Mouse (Mus musculus) left cerebral cortex, postnatal 36 days (tissue): ENCODE data around the gene Zfp454. TPM values are rescaled to one million over a fixed set of nuclear protein-coding genes. Genes with fewer than 3 reads are reported as not detected.
A peak's percentile ranks its signal among the peaks of the same experiment; 100 is the strongest.

Source experiments
- DNase-seq, 2 experiments: peaks; one replicate each; pipeline ENCODE4 v3.0.0; 2021 to 2022; ENCODE audit warnings: low spot score in 2 of 2, mixed read lengths in 1 of 2
- intact Hi-C: fragments of 180-260 bp; cut with DNase I; formaldehyde crosslinking; loops from one replicate; pipeline ENCODE4 v1.15.1; 2025
- total RNA-seq, 2 experiments: library from RNA; stranded (reverse); gene quantifications; 2 replicates each; pipeline ENCODE4 v1.2.3; 2021

Zfp454 gene
- total RNA-seq: 1 to 10 TPM; 6.2 to 6.4 TPM

DNA sequence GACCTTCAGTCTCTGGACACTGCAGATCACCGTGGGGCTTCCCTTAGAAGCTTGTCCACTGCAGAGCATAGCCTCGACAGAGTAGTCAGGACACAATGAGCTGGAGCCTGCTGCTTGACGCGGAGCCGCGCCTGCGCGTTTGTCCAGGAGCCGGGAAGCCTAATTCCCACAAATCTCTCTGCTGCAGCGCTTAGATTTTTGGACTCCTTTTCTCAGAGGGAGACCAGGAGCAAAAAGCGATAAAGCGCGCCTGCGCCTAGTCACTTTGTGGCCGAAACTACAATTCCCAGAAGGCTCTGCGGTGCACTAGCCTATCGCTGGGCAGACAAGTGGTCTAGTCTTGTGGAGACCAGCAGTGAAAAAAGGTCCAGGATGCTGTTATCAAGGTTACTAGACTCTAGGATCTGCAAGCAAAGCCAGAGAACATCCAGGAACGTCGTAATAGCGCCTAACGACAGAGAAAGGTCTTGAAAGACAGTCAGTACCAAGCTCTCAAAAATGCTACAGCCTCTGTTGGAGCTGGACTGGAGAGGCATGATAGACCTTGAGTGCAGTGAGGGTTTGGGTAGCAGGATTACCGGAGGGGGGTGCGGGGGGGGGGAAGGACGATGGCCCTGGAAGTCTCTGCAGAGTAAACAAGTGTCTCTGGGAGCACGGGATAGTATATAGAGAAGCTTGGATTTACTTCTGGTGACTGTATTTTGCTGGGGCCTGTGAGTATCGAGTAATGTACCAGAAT lies at the start of gene Zfp454:
Gene Zfp454 (minus strand): TSS at position 262 of the 739 bp plus-strand sequence.
- intact Hi-C loops: loop anchor here (2.0 kb wide), 1 partner anchor 47 kb away; the partner anchor contains the start of gene Zfp879
- peak; percentile 95 to 96 for DNase-seq

DNA sequence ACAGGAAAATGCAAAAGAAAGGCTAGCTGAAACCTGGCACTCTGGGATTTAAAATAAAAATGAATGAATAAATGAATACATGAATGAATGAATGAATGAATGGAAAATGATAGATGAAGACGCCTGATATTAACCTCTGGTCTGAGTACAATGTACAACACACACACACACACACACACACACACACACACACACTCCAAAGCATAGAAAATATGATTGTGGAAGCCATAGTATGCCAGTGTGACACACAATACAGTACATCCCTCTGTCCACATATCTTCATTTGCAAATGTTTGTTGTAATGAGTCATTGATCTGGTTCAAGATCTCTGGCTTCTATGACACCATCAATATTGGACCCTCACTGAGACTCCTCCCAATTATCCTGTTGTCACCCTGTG lies 44.6 kb upstream of the Zfp454 start:
- intact Hi-C loops: loop anchor here (5.0 kb wide), 1 partner anchor 105 kb away; the partner anchor contains the start of gene Zfp354c
- no peak for DNase-seq

- DNase-seq: peak; percentile 84 to 85
- intact Hi-C loops: loop anchor here (5.0 kb wide), 1 partner anchor 104 kb away; the partner anchor contains the start of gene Zfp354c
These were observed 44.0 kb upstream of the Zfp454 start, which contains the start of gene Zfp354b for GRCm38 (mm10) chr11:50931451-50931866. Gene Zfp354b, minus strand, starts transcription at chr11:50931633.

DNA sequence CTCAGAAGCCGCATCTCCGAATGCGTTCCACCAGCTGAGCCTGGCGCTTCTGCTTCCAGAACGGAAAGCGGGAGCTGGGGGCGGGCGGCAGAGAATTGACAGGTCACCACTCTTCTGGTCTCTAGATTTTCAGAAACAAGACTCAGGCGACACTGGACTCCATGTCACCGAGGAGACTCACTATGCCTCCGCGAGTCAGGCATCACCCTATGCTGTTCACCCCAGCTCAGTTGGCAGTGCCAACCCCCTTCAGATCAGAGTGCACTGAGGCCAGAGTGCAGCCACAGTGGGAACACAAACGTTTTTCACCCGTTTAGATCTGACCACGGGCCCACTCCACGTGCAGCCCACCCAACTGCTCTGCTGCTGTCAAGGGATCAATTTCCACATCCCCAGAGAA lies 43.6 kb upstream of the Zfp454 start:
- no peak for DNase-seq
- intact Hi-C loops: loop anchor here (5.0 kb wide), 1 partner anchor 104 kb away; the partner anchor contains the start of gene Zfp354c

- DNase-seq: peak; percentile 12 to 15
- intact Hi-C loops: loop anchor here (5.0 kb wide), 1 partner anchor 103 kb away; the partner anchor contains the start of gene Zfp354c
These were observed 43.1 kb upstream of the Zfp454 start for GRCm38 (mm10) chr11:50930469-50931014.

GRCm38 (mm10) chr11:50915671-50916320 lies 28.3 kb upstream of the Zfp454 start, which contains the start of gene Zfp2:
Gene Zfp2, minus strand, starts transcription at chr11:50916165.
- intact Hi-C loops: no loop called here
- peak; percentile 92 to 94 for DNase-seq

DNA sequence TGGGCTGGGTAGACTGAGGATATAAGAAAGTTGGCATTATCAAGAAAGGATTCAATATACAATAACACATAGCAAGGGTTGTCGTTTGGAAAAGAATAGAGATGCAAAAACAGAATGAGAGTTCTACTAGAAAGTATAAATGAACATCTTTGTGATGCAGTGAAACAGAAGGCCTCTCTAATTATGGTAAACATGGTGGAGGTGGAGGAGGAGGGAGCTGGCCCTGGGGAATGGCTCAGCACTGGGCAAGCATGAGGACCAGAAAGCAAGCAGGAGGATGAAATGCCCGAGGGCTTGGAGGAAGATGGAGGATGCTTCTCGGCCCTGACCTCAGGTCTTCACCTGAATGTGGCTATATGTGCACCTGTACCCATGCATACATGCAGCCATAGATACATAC lies 27.0 kb upstream of the Zfp454 start:
- no peak for DNase-seq
- intact Hi-C loops: no loop called here

DNA sequence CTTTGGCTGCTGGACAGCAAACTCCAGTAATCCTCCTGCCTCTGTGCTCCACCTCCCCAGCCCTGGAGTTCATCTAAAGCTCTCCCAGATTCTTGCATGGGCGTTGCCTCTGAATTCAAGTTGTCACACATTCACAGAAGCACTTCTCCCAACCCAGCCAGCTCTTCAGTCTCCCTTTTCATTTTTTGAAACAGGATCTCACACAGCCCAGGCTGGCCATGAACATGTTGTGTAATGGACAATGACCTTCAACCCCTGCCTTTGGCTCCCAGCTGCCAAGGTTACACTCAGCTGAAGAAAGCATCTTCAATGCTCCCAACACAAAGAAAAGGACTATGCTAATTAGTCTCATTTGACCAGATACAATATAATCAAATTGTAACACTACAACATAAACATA lies 25.9 kb upstream of the Zfp454 start:
- no peak for DNase-seq
- intact Hi-C loops: no loop called here

DNA sequence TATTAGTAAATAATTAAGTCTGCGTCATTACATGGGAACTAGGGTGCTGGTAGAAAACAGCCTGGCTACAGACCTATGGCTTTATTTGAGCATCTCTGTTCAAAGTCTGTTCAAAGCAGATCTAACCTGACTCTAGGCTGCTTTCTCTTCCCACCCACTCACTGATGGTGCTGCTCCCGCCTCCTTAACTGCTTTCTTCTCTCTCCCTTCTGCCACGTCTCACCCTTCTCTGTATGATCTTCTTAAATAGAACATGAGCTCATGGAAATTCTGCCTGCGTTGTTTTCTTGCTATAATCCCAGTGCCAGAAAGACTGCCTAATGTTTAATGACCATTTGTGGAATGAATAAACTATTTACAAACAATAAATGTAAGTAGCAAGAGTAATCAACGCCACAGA lies 20.7 kb upstream of the Zfp454 start:
- no peak for DNase-seq
- intact Hi-C loops: no loop called here

DNA sequence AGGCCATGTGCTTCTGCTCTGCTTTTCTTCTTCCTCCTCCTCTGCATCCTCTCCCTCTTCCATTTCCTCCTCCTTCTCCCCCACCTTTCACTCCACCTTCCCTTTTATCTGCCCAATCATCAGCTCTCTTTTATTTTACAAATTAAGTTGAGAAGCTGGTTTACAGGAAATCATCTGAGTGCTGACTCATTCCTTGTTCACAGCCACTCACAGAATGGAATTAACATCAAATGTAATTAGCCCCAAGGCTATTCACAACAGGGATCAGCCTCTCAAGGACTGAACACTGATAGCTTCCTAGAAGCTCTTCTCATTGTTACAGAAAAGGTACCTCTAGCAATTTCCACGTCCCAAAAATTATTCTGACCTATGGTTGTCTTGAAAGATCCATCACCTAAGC lies 9.9 kb upstream of the Zfp454 start:
- no peak for DNase-seq

GRCm38 (mm10) chr11:50892441-50892840 lies 5.0 kb upstream of the Zfp454 start:
- DNase-seq: no peak

More for the DNA sequence above, 9.9 kb upstream of the Zfp454 start:
- intact Hi-C loops: no loop called here

GRCm38 (mm10) chr11:50886933-50887293 lies 538 bp downstream of the Zfp454 start:
- DNase-seq: no peak
- intact Hi-C loops: loop anchor here (2.0 kb wide), 1 partner anchor 46 kb away; the partner anchor contains the start of gene Zfp879

More at GRCm38 (mm10) chr11:50892441-50892840, 5.0 kb upstream of the Zfp454 start:
- intact Hi-C loops: no loop called here

- DNase-seq: no peak
- intact Hi-C loops: loop anchor here (2.0 kb wide), 1 partner anchor 46 kb away; the partner anchor contains the start of gene Zfp879
These were observed 1.1 kb downstream of the Zfp454 start for GRCm38 (mm10) chr11:50886231-50886932.

DNA sequence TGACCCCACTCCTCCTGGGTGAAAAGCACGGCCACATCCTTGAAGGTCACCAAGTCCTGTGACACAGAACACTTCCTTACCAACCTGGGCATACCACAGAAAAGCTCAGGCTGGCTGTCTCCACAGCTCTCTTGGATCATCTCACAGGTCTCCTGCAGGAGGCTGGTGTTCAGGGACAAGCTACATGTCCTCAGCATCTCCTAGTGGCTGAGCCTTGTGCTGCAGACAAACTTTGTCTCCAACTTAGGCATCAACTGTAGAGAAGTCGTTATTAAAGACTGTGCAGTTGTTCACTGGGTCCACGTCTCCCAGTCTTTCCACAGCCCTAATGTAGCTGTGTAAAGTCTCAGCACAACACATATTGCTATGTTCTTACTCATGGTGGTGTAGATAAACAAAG lies 3.7 kb downstream of the Zfp454 start:
- no peak for DNase-seq
- intact Hi-C loops: no loop called here

- no peak for DNase-seq
- intact Hi-C loops: no loop called here
These were observed 8.8 kb downstream of the Zfp454 start for GRCm38 (mm10) chr11:50878641-50879040.

DNA sequence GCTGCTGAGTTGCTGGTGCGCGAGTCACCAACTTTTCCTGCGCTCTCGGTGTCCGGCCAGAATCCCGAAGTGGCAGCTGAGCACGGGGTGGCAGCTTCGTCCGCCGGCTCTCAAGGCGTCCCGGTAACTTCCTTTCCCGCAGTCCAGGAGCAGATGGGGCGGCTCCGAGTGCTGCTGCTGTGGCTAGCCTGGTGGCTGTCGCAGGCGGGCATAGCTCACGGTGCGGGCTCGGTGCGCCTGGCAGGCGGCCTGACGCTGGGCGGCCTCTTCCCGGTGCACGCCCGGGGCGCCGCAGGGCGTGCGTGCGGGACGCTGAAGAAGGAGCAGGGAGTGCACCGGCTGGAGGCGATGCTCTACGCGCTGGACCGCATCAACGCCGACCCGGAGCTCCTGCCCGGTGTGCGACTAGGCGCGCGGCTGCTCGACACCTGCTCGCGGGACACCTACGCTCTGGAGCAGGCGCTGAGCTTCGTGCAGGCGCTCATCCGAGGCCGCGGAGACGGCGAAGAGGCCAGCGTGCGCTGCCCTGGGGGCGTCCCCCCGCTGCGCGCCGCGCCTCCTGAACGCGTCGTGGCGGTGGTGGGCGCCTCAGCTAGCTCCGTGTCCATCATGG lies 36.4 kb downstream of the Zfp454 start:
- intact Hi-C loops: no loop called here
- DNase-seq: peak in 1 of 2 experiments; percentile 36

DNA sequence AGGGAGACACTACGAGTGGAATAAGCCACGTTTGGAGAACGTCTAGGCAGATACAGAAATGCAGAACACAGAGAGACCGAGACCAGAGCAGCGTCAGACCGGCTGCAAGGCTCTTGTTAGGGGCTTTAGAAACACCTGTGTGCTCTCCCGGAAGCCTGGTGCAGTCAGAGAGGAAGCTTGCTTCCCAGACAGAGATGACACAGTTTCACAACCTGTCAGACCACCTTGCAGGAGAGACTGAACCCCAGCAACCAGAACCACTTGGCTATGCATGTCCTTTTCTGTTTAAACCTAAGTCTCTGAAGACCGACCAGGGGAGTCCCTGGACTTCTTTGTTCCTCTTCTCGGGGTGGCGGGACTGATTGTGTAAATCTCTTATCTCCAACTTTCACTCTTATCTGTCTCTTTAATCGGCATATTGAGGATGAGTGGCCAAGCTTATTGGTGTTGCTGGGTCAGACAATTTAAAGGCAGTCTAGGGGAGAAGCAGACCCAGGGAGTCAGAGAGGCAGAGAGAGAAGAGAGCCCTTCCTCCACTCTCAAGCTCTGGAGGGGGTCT lies 37.2 kb downstream of the Zfp454 start, which contains the start of gene Grm6:
Gene Grm6 (plus strand): TSS at position 509 of the 559 bp plus-strand sequence.
- intact Hi-C loops: no loop called here
- DNase-seq: no peak

GRCm38 (mm10) chr11:50849310-50849709 lies 38.1 kb downstream of the Zfp454 start:
- intact Hi-C loops: no loop called here
- no peak for DNase-seq
